Mouse (Mus musculus): ENCODE results near the gene N4bp1. TPM values are rescaled to one million over a fixed set of nuclear protein-coding genes. Genes with fewer than 3 reads are reported as not detected.
A peak's percentile ranks its signal among the peaks of the same experiment; 100 is the strongest.

N4bp1 gene
- 9.0 and 11.1 TPM in 2 replicates for polyA plus RNA-seq (2016; fragmentation: Nextera tagmentation; extraction: Ambion mirVana)

- WGBS = under 1% methylated on average over 112 of the region's 119 CpGs
- H3K4me3 ChIP-seq = peak within 1 kb of the TSS; percentile 93
- H3K4me1 ChIP-seq = peaks cover 28% of the 10 kb centered on the region
- peak; percentile 95 for DNase-seq (ENCODE audit: low spot score)
- H3K27ac ChIP-seq = peak within 1 kb of the TSS; percentile 95
- peaks cover 19% of the 10 kb centered on the region for H3K36me3 ChIP-seq
- no peaks in the 10 kb centered on the region for H3K9me3 ChIP-seq (replicated peaks)
- H3K27me3 ChIP-seq (ENCODE audit: low read depth, poor library complexity, severe bottlenecking) = no peaks in the 10 kb centered on the region
These were observed at the start of gene N4bp1 for GRCm38 (mm10) chr8:86884489-86885463. TSS of gene N4bp1 (minus strand) at chr8:86885258.

GRCm38 (mm10) chr8:86934841-86935240 is 49.8 kb upstream of the N4bp1 start:
- H3K9me3 ChIP-seq (replicated peaks) = no peaks in the 10 kb centered on the region
- H3K4me3 ChIP-seq = no peak overlapping the region
- 68% methylated on average over 5 of the region's 5 CpGs for WGBS
- DNase-seq (ENCODE audit: low spot score) = no peak
- no peaks in the 10 kb centered on the region for H3K27me3 ChIP-seq (ENCODE audit: low read depth, poor library complexity, severe bottlenecking)
- no peaks in the 10 kb centered on the region for H3K36me3 ChIP-seq
- H3K4me1 ChIP-seq = no peaks in the 10 kb centered on the region
- no peak overlapping the region for H3K27ac ChIP-seq

- 58% methylated on average over 13 of the region's 13 CpGs for WGBS
- Histone ChIP-seq H3K27me3 (ENCODE audit: low read depth, poor library complexity, severe bottlenecking) (no peaks in the 10 kb centered on the region), H3K36me3 (no peaks in the 10 kb centered on the region), H3K4me3 (no peak overlapping the region), H3K9me3 (replicated peaks) (no peaks in the 10 kb centered on the region), H3K27ac (no peak overlapping the region), H3K4me1 (no peaks in the 10 kb centered on the region)
- no peak for DNase-seq (ENCODE audit: low spot score)
These were observed 49.3 kb upstream of the N4bp1 start for GRCm38 (mm10) chr8:86934393-86934792.

DNA sequence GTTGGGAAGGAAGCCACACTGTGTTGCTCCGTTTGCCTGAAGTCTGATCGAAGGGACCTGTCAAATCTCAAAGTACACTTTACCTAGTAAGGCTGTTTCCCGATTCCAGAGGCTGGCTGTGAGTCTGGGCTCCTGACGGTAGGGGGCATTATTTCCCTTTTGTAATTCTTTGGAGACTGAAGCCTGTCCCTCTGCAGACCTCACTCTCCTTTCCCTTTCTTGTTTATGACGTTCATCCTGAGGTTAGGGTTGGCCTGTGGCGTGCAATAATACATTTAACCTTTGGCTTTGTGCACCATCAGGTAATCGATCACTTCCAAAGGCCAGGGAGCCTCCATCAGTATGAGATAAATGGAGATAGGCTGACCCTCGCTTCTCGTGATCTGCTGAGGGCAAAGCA is 48.8 kb upstream of the N4bp1 start:
- Histone ChIP-seq H3K27ac (no peak overlapping the region), H3K4me1 (no peaks in the 10 kb centered on the region), H3K36me3 (no peaks in the 10 kb centered on the region), H3K9me3 (replicated peaks) (no peaks in the 10 kb centered on the region), H3K27me3 (ENCODE audit: low read depth, poor library complexity, severe bottlenecking) (no peaks in the 10 kb centered on the region), H3K4me3 (no peak overlapping the region)
- 6% methylated on average over 9 of the region's 9 CpGs for WGBS
- DNase-seq (ENCODE audit: low spot score) = peak; percentile 73

- WGBS = 68% methylated on average over 8 of the region's 8 CpGs
- Histone ChIP-seq H3K36me3 (no peaks in the 10 kb centered on the region), H3K27me3 (ENCODE audit: low read depth, poor library complexity, severe bottlenecking) (no peaks in the 10 kb centered on the region; the same call in 1 of the 2 replicates), H3K4me1 (peaks cover 17% of the 10 kb centered on the region), H3K4me3 (no peak overlapping the region), H3K27ac (no peak overlapping the region), H3K9me3 (replicated peaks) (no peaks in the 10 kb centered on the region)
- DNase-seq (ENCODE audit: low spot score) = no peak
These were observed 41.2 kb upstream of the N4bp1 start for GRCm38 (mm10) chr8:86926237-86926636.

GRCm38 (mm10) chr8:86923219-86923835 is 38.3 kb upstream of the N4bp1 start:
- DNase-seq (ENCODE audit: low spot score) = no peak

GRCm38 (mm10) chr8:86922673-86923072 is 37.6 kb upstream of the N4bp1 start:
- Histone ChIP-seq H3K4me1 (peaks cover 24% of the 10 kb centered on the region), H3K27me3 (ENCODE audit: low read depth, poor library complexity, severe bottlenecking) (no peaks in the 10 kb centered on the region; the same call in 1 of the 2 replicates), H3K36me3 (no peaks in the 10 kb centered on the region), H3K9me3 (replicated peaks) (no peaks in the 10 kb centered on the region), H3K4me3 (no peak overlapping the region), H3K27ac (no peak overlapping the region)
- no peak for DNase-seq (ENCODE audit: low spot score)
- WGBS = 94% methylated on average over 1 of the region's 1 CpGs

More at GRCm38 (mm10) chr8:86923219-86923835, 38.3 kb upstream of the N4bp1 start:
- H3K9me3 ChIP-seq (replicated peaks) = no peaks in the 10 kb centered on the region
- no peak overlapping the region for H3K27ac ChIP-seq
- H3K27me3 ChIP-seq (ENCODE audit: low read depth, poor library complexity, severe bottlenecking) = no peaks in the 10 kb centered on the region; the same call in 1 of the 2 replicates
- no peak overlapping the region for H3K4me3 ChIP-seq
- 87% methylated on average over 5 of the region's 5 CpGs for WGBS
- H3K4me1 ChIP-seq = peaks cover 24% of the 10 kb centered on the region
- H3K36me3 ChIP-seq = no peaks in the 10 kb centered on the region

DNA sequence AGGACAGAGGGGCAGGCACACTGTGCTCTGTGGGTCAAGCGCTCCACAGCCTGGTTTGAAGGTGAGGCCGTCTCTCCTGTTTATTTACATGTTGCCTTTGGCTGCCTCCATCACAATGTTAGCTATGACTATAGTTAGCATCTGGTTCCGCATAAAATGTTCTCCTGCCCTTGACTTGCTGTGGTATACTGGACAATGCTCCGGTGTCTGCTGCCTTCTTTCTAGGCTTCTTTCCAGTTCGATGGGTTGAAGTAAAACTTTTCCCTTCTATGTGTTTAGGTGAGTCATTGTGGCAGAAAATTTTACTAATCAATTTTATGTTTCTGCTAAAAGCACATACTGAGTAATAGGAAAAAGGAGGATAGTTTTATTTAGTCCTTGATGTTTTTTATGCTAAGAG is 37.1 kb upstream of the N4bp1 start:
- Histone ChIP-seq H3K4me1 (peaks cover 24% of the 10 kb centered on the region), H3K27me3 (ENCODE audit: low read depth, poor library complexity, severe bottlenecking) (no peaks in the 10 kb centered on the region; the same call in 1 of the 2 replicates), H3K4me3 (no peak overlapping the region), H3K27ac (no peak overlapping the region), H3K36me3 (no peaks in the 10 kb centered on the region), H3K9me3 (replicated peaks) (no peaks in the 10 kb centered on the region)
- no peak for DNase-seq (ENCODE audit: low spot score)
- WGBS = 85% methylated on average over 5 of the region's 5 CpGs

GRCm38 (mm10) chr8:86920996-86921395 is 35.9 kb upstream of the N4bp1 start:
- Histone ChIP-seq H3K27me3 (ENCODE audit: low read depth, poor library complexity, severe bottlenecking) (no peaks in the 10 kb centered on the region; the same call in 1 of the 2 replicates), H3K9me3 (replicated peaks) (no peaks in the 10 kb centered on the region), H3K4me1 (peaks cover 22% of the 10 kb centered on the region), H3K27ac (no peak overlapping the region), H3K4me3 (no peak overlapping the region), H3K36me3 (no peaks in the 10 kb centered on the region)
- no peak for DNase-seq (ENCODE audit: low spot score)
- 65% methylated on average over 5 of the region's 5 CpGs for WGBS

GRCm38 (mm10) chr8:86920455-86920854 is 35.4 kb upstream of the N4bp1 start:
- Histone ChIP-seq H3K4me3 (no peak overlapping the region), H3K27me3 (ENCODE audit: low read depth, poor library complexity, severe bottlenecking) (no peaks in the 10 kb centered on the region; the same call in 1 of the 2 replicates), H3K27ac (no peak overlapping the region), H3K36me3 (no peaks in the 10 kb centered on the region), H3K4me1 (peaks cover 16% of the 10 kb centered on the region), H3K9me3 (replicated peaks) (no peaks in the 10 kb centered on the region)
- 35% methylated on average over 7 of the region's 7 CpGs for WGBS
- no peak for DNase-seq (ENCODE audit: low spot score)

DNA sequence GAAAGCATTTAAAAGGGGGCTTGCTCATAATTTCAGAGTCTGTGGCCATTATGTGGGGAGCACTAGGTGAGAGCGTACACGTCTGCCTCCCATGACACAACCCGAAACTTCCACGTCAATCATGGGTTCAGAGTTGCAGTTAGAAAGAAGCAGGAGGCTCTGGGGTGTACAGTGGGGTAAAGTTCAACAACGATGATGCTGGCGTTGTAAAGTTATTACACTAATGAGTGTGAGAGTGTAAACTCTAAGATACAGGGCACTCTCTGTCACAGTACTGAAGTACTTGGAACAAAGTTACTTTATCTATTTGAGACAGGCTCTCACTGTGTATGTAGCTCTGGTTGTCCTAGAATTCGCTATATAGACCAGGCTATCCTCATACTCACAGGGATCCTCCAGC is 35.0 kb upstream of the N4bp1 start:
- no peak overlapping the region for H3K27ac ChIP-seq
- WGBS = 82% methylated on average over 7 of the region's 7 CpGs

DNA sequence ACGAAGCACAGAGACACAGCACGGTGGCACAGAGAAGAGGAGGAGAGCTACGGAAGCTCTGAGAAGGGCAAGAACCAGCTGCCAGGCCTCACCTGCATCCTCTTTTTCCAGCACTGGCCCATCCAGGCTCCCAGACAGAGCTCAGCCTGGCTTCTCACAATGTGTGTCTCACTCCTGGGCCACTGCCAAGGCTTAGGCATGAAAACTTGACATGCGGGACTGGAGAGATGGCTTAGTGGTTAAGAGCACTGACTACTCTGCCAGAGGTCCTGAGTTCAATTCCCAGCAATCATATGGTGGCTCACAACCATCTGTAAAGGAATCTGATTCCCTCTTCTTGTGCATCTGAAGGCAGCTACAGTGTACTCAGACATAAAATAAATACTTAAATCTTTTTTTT is 34.2 kb upstream of the N4bp1 start:
- Histone ChIP-seq H3K9me3 (replicated peaks) (no peaks in the 10 kb centered on the region), H3K27me3 (ENCODE audit: low read depth, poor library complexity, severe bottlenecking) (no peaks in the 10 kb centered on the region; the same call in 1 of the 2 replicates), H3K27ac (no peak overlapping the region), H3K36me3 (no peaks in the 10 kb centered on the region), H3K4me3 (no peak overlapping the region), H3K4me1 (peaks cover 16% of the 10 kb centered on the region)
- 81% methylated on average over 4 of the region's 4 CpGs for WGBS
- DNase-seq (ENCODE audit: low spot score) = no peak

More for the DNA sequence above, 35.0 kb upstream of the N4bp1 start:
- DNase-seq (ENCODE audit: low spot score) = no peak
- Histone ChIP-seq H3K4me3 (no peak overlapping the region), H3K27me3 (ENCODE audit: low read depth, poor library complexity, severe bottlenecking) (no peaks in the 10 kb centered on the region; the same call in 1 of the 2 replicates), H3K36me3 (no peaks in the 10 kb centered on the region), H3K9me3 (replicated peaks) (no peaks in the 10 kb centered on the region), H3K4me1 (peaks cover 16% of the 10 kb centered on the region)

DNA sequence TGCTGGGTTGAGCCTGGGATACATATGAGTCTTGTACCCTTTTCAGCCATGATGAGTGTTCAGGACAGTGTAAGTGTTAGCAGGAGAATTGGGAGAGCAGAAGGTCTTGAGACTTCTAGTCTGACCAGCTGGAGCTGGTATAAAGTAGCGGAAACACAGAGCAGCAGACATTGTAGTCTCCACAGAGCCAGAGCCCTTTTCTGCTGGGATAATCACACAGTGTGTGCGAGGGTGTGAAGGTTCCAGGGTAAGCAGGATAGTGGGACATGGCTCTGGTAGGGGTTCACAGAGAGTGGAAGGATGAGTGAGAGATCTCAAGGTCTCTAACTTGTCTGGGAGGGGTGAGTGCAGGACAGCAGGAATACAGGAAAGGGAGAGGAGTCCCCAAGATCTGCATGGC is 33.0 kb upstream of the N4bp1 start:
- 90% methylated on average over 2 of the region's 2 CpGs for WGBS
- no peaks in the 10 kb centered on the region for H3K36me3 ChIP-seq
- no peak for DNase-seq (ENCODE audit: low spot score)
- no peaks in the 10 kb centered on the region; the same call in 1 of the 2 replicates for H3K27me3 ChIP-seq (ENCODE audit: low read depth, poor library complexity, severe bottlenecking)
- H3K9me3 ChIP-seq (replicated peaks) = no peaks in the 10 kb centered on the region
- peaks cover 16% of the 10 kb centered on the region for H3K4me1 ChIP-seq
- H3K4me3 ChIP-seq = no peak overlapping the region
- H3K27ac ChIP-seq = no peak overlapping the region

All from limb, embryonic 10.5 days (tissue).